Mouse (Mus musculus) midbrain, embryonic 16.5 days (tissue): Measurements from ENCODE around the gene Slc25a33. TPM values are rescaled to one million over a fixed set of nuclear protein-coding genes. Genes with fewer than 3 reads are reported as not detected.

ENCODE experiments used
- ATAC-seq: fragments of 200-750 bp; cut with Nextera tagmentation; 2 replicates; pipeline ENCODE4 v1.8.0; 2017; ENCODE audit warnings: moderate TSS enrichment
- H3K27ac ChIP-seq: fragments of 300-500 bp; sonication (generic); 2 replicates; pipeline ENCODE4 v1.5.1; 2014; ENCODE audit warnings: mild to moderate bottlenecking, low read length, mixed read lengths
- H3K27me3 ChIP-seq: fragments of 300-500 bp; sonication (generic); 2 replicates; pipeline ENCODE4 v1.6.1; 2014; ENCODE audit warnings: low read depth, low read length, mixed read lengths; ENCODE audit not compliant: control insufficient read depth, insufficient read depth
- H3K36me3 ChIP-seq: fragments of 300-500 bp; sonication (generic); 2 replicates; pipeline ENCODE4 v1.6.1; 2014; ENCODE audit warnings: mild to moderate bottlenecking, low read length, moderate library complexity, mixed read lengths; ENCODE audit not compliant: control insufficient read depth, insufficient read depth
- H3K4me1 ChIP-seq: fragments of 300-500 bp; sonication (generic); 2 replicates; pipeline ENCODE4 v1.6.1; 2014; ENCODE audit warnings: mild to moderate bottlenecking, low read length, mixed read lengths; ENCODE audit not compliant: control insufficient read depth, insufficient read depth
- H3K4me2 ChIP-seq: fragments of 300-500 bp; sonication (generic); 2 replicates; pipeline ENCODE4 v1.6.1; 2014; ENCODE audit warnings: mild to moderate bottlenecking, low read length, mixed read lengths
- H3K4me3 ChIP-seq: fragments of 300-500 bp; sonication (generic); 2 replicates; pipeline ENCODE4 v1.5.1; 2014; ENCODE audit warnings: low read depth, mild to moderate bottlenecking, low read length, moderate library complexity, mixed read lengths
- H3K9ac ChIP-seq: fragments of 300-500 bp; sonication (generic); 2 replicates; pipeline ENCODE4 v1.6.1; 2014; ENCODE audit warnings: low read depth, low read length, mixed read lengths
- H3K9me3 ChIP-seq: fragments of 300-500 bp; sonication (generic); replicated peaks from 2 replicates; pipeline ENCODE4 v1.6.1; 2014; ENCODE audit warnings: mild to moderate bottlenecking, low read length, mixed read lengths; ENCODE audit not compliant: control insufficient read depth, poor library complexity, severe bottlenecking
- WGBS: fragments of 180-500 bp; shearing (Covaris S2); extraction: QIAGEN DNeasy Blood & Tissue Kit; methylation state at CpG from one replicate; pipeline ENCODE4 v1.1.7; 2014; 5-methylcytosine and 5-hydroxymethylcytosine counted together
- polyA plus RNA-seq: library from polyadenylated mRNA; unstranded; fragments of >200 nt; fragmentation: Nextera tagmentation; extraction: Ambion mirVana; gene quantifications from 2 replicates; pipeline ENCODE4 v1.2.1, GENCODE M21; 2015

Gene Slc25a33
- polyA plus RNA-seq, 1 experiment from 2014 or later = 29.1 TPM

DNA sequence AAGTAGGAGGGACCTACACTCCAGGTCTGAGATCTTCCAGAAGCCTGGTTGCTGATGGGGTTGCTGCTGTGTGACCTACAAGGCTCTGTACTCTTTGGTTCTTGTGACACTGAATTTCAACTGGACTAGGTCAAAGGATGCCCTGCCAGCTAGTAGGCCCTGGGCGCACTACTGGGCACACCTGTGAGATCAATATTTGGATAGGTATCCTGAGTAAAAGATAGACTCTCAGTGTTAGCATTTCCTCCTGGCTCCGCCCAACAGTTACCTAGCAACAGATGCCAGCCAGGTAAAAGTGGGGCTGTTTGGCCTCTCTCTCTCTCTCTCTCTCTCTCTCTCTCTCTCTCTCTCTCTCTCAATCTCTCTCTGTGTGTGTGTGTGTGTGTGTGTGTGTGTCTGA, 16.9 kb upstream of the Slc25a33 start:
- Histone ChIP-seq H3K27me3 (no peaks in the 10 kb centered on the region), H3K4me3 (no peak overlapping the region), H3K4me1 (0 out of 2 replicates have a peak, but pooled peaks cover 2% of the 10 kb centered on the region), H3K9me3 (no peaks in the 10 kb centered on the region), H3K4me2 (no peak overlapping the region), H3K27ac (no peak overlapping the region), H3K9ac (no peak overlapping the region), H3K36me3 (no peaks in the 10 kb centered on the region)
- ATAC-seq = no peak
- WGBS = 98% methylated on average over 2 of the region's 2 CpGs

DNA sequence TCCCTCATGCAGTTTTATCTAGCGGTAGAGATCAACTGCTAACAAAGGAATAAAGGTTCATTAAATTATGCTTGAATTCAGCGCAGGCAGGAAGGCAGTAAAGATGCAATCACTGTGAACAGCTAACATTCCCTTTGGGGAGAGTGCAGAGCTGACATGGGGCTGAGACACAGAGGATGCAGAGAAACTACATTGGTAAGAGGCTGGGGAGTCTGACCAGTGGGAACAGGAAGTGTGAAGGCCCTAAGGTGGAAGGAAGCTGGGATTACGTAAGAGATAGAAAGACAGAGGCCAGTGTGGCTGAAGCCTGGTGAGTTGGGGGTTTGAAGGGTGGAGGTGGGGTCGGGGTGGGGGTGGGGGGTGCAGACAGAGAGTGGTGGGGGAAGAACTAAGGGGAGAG, 16.5 kb upstream of the Slc25a33 start:
- Histone ChIP-seq H3K27ac (no peak overlapping the region; the same call in 1 of the 2 replicates), H3K9me3 (no peaks in the 10 kb centered on the region), H3K27me3 (no peaks in the 10 kb centered on the region), H3K9ac (no peak overlapping the region), H3K4me3 (no peak overlapping the region), H3K36me3 (no peaks in the 10 kb centered on the region), H3K4me2 (no peak overlapping the region), H3K4me1 (0 out of 2 replicates have a peak, but pooled peaks cover 2% of the 10 kb centered on the region)
- ATAC-seq = no peak
- WGBS = 59% methylated on average over 4 of the region's 4 CpGs

DNA sequence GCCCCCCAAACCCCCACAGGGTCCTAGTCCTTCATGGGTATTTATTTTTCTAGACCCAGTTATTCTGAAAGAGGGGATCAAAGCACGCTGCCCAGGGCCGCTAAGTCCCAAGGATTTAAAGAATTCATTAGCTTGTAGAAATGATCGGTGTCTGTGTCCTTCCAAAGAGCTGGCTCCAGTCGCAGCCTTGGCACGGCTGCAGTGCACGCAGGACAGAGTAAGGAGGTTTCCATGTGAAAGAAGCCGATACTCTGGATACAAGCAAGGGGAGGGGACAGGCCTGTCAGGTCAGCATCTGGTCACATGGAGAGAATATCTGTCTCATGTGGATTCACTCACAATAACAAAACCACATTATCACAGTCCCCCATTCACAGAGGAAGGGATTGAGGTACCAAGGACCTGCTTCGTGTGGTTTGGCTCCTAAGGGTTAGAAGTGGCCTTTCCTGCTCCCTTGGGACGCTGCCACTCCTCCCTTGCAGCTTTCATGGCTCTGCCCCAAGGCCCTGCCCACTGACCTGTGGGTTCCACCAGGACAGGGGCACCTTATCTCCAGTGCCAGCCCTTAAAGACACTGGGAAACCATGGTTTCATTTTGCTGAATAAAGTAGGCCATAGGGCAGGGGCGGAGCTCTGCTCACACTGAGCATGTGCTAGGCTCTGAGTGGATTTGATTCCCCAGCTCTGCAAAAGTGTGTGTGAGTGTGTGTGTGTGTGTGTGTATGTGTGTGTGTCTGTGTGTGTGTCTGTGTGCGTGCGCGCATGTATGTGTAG, 15.5 kb upstream of the Slc25a33 start:
- Histone ChIP-seq H3K9ac (no peak overlapping the region), H3K4me3 (no peak overlapping the region), H3K4me1 (0 out of 2 replicates have a peak, but pooled peaks cover 2% of the 10 kb centered on the region), H3K9me3 (no peaks in the 10 kb centered on the region), H3K27me3 (no peaks in the 10 kb centered on the region), H3K27ac (no peak overlapping the region), H3K4me2 (no peak overlapping the region), H3K36me3 (no peaks in the 10 kb centered on the region)
- 55% methylated on average over 13 of the region's 13 CpGs for WGBS
- no peak for ATAC-seq

DNA sequence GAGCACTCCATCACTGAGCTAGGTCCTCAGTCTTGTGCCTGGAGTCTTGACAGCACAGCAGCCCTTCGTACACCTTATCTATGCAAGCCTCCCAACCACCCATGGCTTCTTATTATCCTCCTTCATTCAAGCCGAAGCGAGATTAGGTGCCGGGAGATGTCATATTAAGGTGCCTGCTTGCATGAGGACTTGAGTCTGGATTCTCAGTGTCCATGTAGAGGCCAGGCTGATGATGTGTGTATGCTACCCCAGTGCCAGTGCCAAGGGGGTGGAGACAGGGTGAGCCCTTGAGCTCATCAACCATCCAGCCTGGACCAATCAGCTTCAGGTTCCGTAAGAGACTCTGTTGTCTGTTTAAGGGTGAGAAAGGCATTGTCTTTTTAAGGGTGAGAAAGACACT, 10.8 kb upstream of the Slc25a33 start:
- Histone ChIP-seq H3K4me1 (no peaks in the 10 kb centered on the region), H3K27ac (no peak overlapping the region), H3K9ac (no peak overlapping the region), H3K9me3 (no peaks in the 10 kb centered on the region), H3K4me3 (no peak overlapping the region), H3K36me3 (no peaks in the 10 kb centered on the region), H3K4me2 (no peak overlapping the region), H3K27me3 (no peaks in the 10 kb centered on the region)
- WGBS = 88% methylated on average over 5 of the region's 5 CpGs
- ATAC-seq = no peak

DNA sequence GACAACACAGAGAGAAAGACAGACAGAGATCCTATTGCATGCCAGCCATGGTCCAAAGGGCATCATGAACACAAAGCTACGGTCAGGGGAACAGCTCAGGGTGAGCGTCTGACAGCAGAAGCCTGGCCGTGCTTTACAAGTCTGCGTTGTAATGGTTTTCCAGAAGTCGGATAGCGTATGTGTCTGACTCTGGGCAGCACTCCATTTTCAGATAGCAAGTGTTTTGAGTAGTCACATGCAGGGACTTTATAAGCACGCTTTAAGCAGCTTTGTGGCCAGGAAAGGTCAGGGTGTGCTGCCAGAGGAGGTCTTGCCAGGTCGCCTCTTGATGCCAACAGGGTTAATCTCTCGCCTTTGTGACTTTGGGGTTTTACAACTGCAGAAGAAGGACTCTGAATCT, 10.3 kb upstream of the Slc25a33 start:
- no peak for ATAC-seq
- H3K4me2 ChIP-seq = no peak overlapping the region
- no peaks in the 10 kb centered on the region for H3K27me3 ChIP-seq
- 83% methylated on average over 9 of the region's 9 CpGs for WGBS
- no peaks in the 10 kb centered on the region for H3K9me3 ChIP-seq
- no peak overlapping the region for H3K9ac ChIP-seq
- no peaks in the 10 kb centered on the region for H3K36me3 ChIP-seq
- no peaks in the 10 kb centered on the region for H3K4me1 ChIP-seq
- H3K27ac ChIP-seq = no peak overlapping the region
- H3K4me3 ChIP-seq = no peak overlapping the region

DNA sequence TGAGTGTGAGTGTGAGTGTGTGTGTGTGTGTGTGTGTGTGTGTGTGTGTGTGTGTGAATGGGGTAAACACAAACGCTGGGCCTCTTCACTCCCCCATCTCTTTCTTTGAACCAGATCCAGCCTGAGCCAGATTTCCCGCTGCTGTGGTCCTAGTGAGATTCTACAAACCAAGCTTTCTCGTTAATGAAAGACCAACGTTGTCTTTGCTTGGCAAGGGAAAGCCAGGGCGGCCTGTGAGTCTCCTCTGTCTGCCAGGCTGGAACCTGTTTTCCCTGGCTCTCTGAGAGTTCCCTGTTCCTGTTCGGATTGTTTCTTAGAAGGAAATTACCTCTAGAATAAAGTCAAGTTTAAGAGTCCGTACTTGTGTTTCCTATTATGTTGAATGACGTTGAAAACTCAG, 8.9 kb upstream of the Slc25a33 start:
- Histone ChIP-seq H3K4me2 (no peak overlapping the region), H3K4me1 (no peaks in the 10 kb centered on the region), H3K36me3 (no peaks in the 10 kb centered on the region), H3K9ac (no peak overlapping the region), H3K4me3 (no peak overlapping the region), H3K27me3 (no peaks in the 10 kb centered on the region), H3K27ac (peak overlapping the region; percentile 5; the same call in 1 of the 2 replicates), H3K9me3 (no peaks in the 10 kb centered on the region)
- WGBS = 68% methylated on average over 8 of the region's 8 CpGs
- ATAC-seq = no peak

DNA sequence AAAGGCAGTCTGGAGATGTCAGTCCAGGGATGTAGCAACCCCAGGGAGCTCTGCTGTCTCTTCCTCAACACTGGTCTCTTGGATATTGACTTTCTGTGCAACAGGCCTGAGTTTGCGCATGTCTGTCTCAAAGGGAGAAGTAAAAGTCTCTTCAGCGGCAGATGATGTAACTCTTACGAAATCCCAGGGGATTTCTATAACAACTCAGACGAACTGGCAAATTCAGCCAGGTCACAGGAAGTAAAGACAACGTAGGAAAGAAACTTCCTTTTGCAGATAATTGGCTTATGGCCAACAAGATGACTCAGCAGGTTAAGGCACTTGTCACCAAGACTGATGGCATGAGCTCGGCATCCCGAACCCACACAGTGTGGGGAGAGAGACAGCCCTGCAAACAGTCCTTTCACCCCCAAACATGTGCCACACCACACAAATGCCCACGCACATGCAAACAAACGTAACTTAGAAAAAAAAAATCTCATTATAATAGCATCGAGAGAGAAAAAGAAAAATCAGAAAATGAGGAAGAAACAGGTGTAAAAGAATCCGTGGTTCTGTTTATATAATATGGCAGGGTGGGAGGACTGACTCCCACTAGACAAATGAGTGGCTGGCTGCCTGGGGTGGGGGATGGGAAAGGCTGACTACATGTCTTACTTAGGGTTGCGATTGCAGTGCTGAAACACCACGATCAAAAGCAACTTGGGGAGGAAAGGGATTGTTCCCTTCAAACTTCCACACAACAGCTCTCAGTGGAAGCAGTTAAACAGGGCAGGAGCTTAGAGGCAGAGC, 6.7 kb upstream of the Slc25a33 start:
- no peaks in the 10 kb centered on the region for H3K4me1 ChIP-seq
- H3K27me3 ChIP-seq = no peaks in the 10 kb centered on the region
- no peak overlapping the region for H3K9ac ChIP-seq
- H3K4me2 ChIP-seq = no peak overlapping the region
- no peak overlapping the region for H3K27ac ChIP-seq
- no peaks in the 10 kb centered on the region for H3K9me3 ChIP-seq
- no peak overlapping the region for H3K4me3 ChIP-seq
- H3K36me3 ChIP-seq = no peaks in the 10 kb centered on the region
- WGBS = 81% methylated on average over 13 of the region's 13 CpGs
- no peak for ATAC-seq

DNA sequence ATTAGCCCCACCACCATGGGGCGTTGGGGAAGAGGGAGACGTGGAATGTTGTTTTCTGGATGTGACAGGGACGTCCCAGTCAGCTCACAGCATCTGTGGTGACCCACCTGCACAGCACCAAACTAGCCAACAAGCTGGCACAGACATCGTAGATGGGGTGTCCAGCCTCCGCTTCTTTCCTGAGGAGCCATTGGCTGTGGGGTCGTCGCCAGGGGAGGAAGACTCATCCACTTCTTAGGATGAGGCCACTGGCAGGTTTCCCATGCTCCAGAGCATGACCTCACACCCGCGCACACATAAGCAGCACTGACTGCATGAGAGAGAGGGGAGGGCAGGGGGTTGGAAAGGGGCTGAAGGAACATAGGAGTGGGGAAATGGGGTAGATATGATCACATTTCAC, 5.9 kb upstream of the Slc25a33 start:
- no peak overlapping the region for H3K4me3 ChIP-seq
- H3K36me3 ChIP-seq = no peaks in the 10 kb centered on the region
- no peaks in the 10 kb centered on the region for H3K9me3 ChIP-seq
- 84% methylated on average over 9 of the region's 9 CpGs for WGBS
- no peak for ATAC-seq
- H3K27me3 ChIP-seq = no peaks in the 10 kb centered on the region
- no peak overlapping the region for H3K4me2 ChIP-seq
- H3K4me1 ChIP-seq = no peaks in the 10 kb centered on the region
- H3K27ac ChIP-seq = no peak overlapping the region
- H3K9ac ChIP-seq = no peak overlapping the region

DNA sequence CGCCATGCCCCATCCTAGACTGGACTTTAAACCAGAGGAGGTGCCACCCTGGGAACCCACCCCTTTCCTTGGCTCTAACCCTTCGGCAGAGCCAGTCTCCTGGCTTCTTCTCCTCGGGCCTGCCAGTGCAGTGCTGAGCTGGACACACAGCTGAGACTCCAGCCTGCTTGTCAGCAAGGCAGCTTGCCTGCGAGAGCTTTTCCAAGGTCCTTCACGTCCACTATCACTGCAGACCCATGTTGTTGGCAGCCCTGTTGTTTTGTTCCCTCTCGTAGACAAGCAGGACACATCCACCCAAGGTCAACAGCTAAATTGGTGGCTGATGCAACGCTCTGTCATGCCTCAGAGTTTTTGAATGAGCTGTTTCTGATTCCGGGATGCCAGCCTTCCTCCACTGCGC, 3.0 kb upstream of the Slc25a33 start:
- WGBS = 83% methylated on average over 9 of the region's 9 CpGs
- H3K27ac ChIP-seq = no peak overlapping the region
- H3K4me1 ChIP-seq = peaks cover 15% of the 10 kb centered on the region
- no peaks in the 10 kb centered on the region for H3K27me3 ChIP-seq
- H3K4me2 ChIP-seq = no peak overlapping the region
- no peaks in the 10 kb centered on the region for H3K9me3 ChIP-seq
- no peak overlapping the region for H3K9ac ChIP-seq
- H3K36me3 ChIP-seq = no peaks in the 10 kb centered on the region
- H3K4me3 ChIP-seq = no peak overlapping the region
- no peak for ATAC-seq
